Mouse (Mus musculus) stomach, postnatal 0 days (tissue): ENCODE results near the gene Adamts17.

Source experiments
- CTCF ChIP-seq: IDR thresholded peaks from 2 replicates; pipeline ENCODE4 v1.5.1; 2016; ENCODE audit warnings: antibody characterized with exemption, low read depth, mild to moderate bottlenecking, moderate library complexity
- EP300 ChIP-seq: optimal IDR thresholded peaks from 2 replicates; pipeline ENCODE3; 2016; ENCODE audit warnings: antibody characterized with exemption

- TF ChIP-seq CTCF (no peak), EP300 (no peak)
Observed at GRCm38 (mm10) chr7:66960246-66961033, 120.9 kb downstream of the Adamts17 start.
